Mouse (Mus musculus): Measurements from ENCODE around the gene Rcc1. TPM values are rescaled to one million over a fixed set of nuclear protein-coding genes. Genes with fewer than 3 reads are reported as not detected.

Gene Rcc1
- polyA plus RNA-seq (2014; fragmentation: Illumina TruSeq; extraction: RNeasy Lipid Tissue Mini Kit (QIAGEN cat#74804); ENCODE audit: low replicate concordance) = 5.2 TPM

GRCm38 (mm10) chr4:132353481-132353885 is at the start of gene Rcc1:
Gene Rcc1, minus strand, starts transcription at chr4:132353605.

DNA sequence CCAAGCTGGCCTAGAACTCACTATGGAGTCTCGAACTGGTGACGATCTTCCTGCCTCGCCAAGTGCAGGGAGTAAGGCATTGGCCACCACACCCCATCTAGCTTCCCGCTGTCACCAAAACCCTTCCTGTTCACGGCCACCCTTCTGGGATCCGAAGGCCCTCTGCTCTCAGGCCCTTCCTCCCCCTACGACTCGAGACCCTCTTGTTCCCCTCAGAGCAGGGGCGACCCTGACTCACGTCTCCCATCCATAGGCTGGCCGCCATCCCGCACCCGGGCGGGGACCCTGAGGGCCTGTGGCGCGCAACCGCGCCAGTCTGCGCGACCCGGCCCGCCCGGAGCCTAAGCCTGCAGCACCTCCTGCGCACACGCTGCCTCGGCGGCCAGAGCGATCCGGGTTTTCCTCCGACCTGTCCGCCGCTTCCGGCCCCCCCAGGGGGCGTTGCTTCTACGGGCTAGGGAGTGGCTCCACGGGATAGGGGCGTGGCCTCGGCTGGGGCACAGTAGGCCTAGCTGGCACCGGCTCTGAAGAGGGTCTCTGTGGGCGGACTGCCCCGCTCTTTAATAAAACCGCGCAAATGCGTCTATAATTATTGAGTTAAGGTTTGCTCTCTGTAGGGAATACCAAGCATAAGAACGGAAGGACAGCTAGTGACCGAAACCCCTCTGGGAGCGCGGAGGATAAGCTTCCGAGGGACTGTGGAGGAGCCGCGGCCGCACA is 24.1 kb downstream of the Rcc1 start, which contains the start of gene Trnau1ap:
TSS of gene Trnau1ap (minus strand) at position 424 of the 720 bp plus-strand sequence.

GRCm38 (mm10) chr4:132302939-132303479 is 50.4 kb downstream of the Rcc1 start, which contains the start of gene Rab42:
Gene Rab42, minus strand, starts transcription at chr4:132303385.

Other genes starting within 250 kb of the Rcc1 start
- not detected for gene Oprd1, start 209.1 kb downstream of the Rcc1 start, polyA plus RNA-seq (2014; fragmentation: Illumina TruSeq; extraction: RNeasy Lipid Tissue Mini Kit (QIAGEN cat#74804); ENCODE audit: low replicate concordance)
- gene Ythdf2, start 141.3 kb downstream of the Rcc1 start, polyA plus RNA-seq (2014; fragmentation: Illumina TruSeq; extraction: RNeasy Lipid Tissue Mini Kit (QIAGEN cat#74804); ENCODE audit: low replicate concordance) = 86.0 TPM
- 3.2 TPM for gene Gmeb1, start 92.0 kb downstream of the Rcc1 start, polyA plus RNA-seq (2014; fragmentation: Illumina TruSeq; extraction: RNeasy Lipid Tissue Mini Kit (QIAGEN cat#74804); ENCODE audit: low replicate concordance)
- 21.8 TPM for gene Taf12, start 79.2 kb downstream of the Rcc1 start, polyA plus RNA-seq (2014; fragmentation: Illumina TruSeq; extraction: RNeasy Lipid Tissue Mini Kit (QIAGEN cat#74804); ENCODE audit: low replicate concordance)
- gene Rab42, start 50.2 kb downstream of the Rcc1 start, polyA plus RNA-seq (2014; fragmentation: Illumina TruSeq; extraction: RNeasy Lipid Tissue Mini Kit (QIAGEN cat#74804); ENCODE audit: low replicate concordance) = not detected
- 4.9 TPM for gene Trnau1ap, start 24.1 kb downstream of the Rcc1 start, polyA plus RNA-seq (2014; fragmentation: Illumina TruSeq; extraction: RNeasy Lipid Tissue Mini Kit (QIAGEN cat#74804); ENCODE audit: low replicate concordance)
- gene Phactr4, start 68.9 kb upstream of the Rcc1 start, polyA plus RNA-seq (2014; fragmentation: Illumina TruSeq; extraction: RNeasy Lipid Tissue Mini Kit (QIAGEN cat#74804); ENCODE audit: low replicate concordance) = 32.2 TPM
- gene Med18, start 110.3 kb upstream of the Rcc1 start, polyA plus RNA-seq (2014; fragmentation: Illumina TruSeq; extraction: RNeasy Lipid Tissue Mini Kit (QIAGEN cat#74804); ENCODE audit: low replicate concordance) = 2.1 TPM
- gene Sesn2, start 156.9 kb upstream of the Rcc1 start, polyA plus RNA-seq (2014; fragmentation: Illumina TruSeq; extraction: RNeasy Lipid Tissue Mini Kit (QIAGEN cat#74804); ENCODE audit: low replicate concordance) = 0.15 TPM
- gene Atpif1, start 180.1 kb upstream of the Rcc1 start, polyA plus RNA-seq (2014; fragmentation: Illumina TruSeq; extraction: RNeasy Lipid Tissue Mini Kit (QIAGEN cat#74804); ENCODE audit: low replicate concordance) = 553 TPM
- gene Dnajc8, start 181.9 kb upstream of the Rcc1 start, polyA plus RNA-seq (2014; fragmentation: Illumina TruSeq; extraction: RNeasy Lipid Tissue Mini Kit (QIAGEN cat#74804); ENCODE audit: low replicate concordance) = 176 TPM
- 2.0 TPM for gene Ptafr, start 210.5 kb upstream of the Rcc1 start, polyA plus RNA-seq (2014; fragmentation: Illumina TruSeq; extraction: RNeasy Lipid Tissue Mini Kit (QIAGEN cat#74804); ENCODE audit: low replicate concordance)